Comparison of ENCODE assay signal across 21 mouse cellular contexts in genomic region chr10:118678750-118679418, GRCm38 (mm10).
DNase-seq lines count a peak whose midpoint lies in the region; ATAC-seq and TF ChIP-seq lines count a peak whose summit lies in the region.
"Had no signal": no experiment of that assay in that cellular context is flagged by ENCODE, and none has a peak within 500 bp of the region (broad histone marks: within the 10 kb centered on the region; RNA-seq: fewer than 3 reads in every experiment).

No protein-coding gene starts in this region.

- TF ChIP-seq CTCF in brain, embryonic 14.5 days (IDR thresholded peaks at IDR 0.05; ENCODE audit: borderline replicate concordance, extremely low read depth, insufficient read depth, insufficient read length): no peak

- 69% methylated on average over 12 of the region's 12 CpGs for WGBS in hindbrain, embryonic 11.5 days
- WGBS in hindbrain, embryonic 16.5 days: 60% methylated on average over 12 of the region's 12 CpGs
- 65% methylated on average over 12 of the region's 12 CpGs for WGBS in midbrain, embryonic 12.5 days
- WGBS in neural tube, embryonic 13.5 days: 55% methylated on average over 12 of the region's 12 CpGs
- 76% methylated on average over 12 of the region's 12 CpGs for WGBS in kidney, embryonic 16.5 days

- no peak overlapping the region for H3K27ac ChIP-seq in hindbrain, embryonic 11.5 days (ENCODE audit: low read depth, low read length)
- H3K27ac ChIP-seq in hindbrain, embryonic 16.5 days (ENCODE audit: low read depth, low read length): no peak overlapping the region
- peak overlapping the region; percentile 66 for H3K27ac ChIP-seq in midbrain, embryonic 12.5 days (replicated peaks)
- H3K27ac ChIP-seq in neural tube, embryonic 13.5 days (replicated peaks): peak overlapping the region; percentile 74
- no peak overlapping the region for H3K27ac ChIP-seq in kidney, embryonic 16.5 days (ENCODE audit: low read length)
- H3K27ac ChIP-seq: embryonic facial prominence, embryonic 10.5 days; heart, adult 2 months; kidney, postnatal 0 days; left cerebral cortex, adult 2 months; liver, embryonic 13.5 days had no signal

- no peaks in the 10 kb centered on the region for H3K4me1 ChIP-seq in hindbrain, embryonic 11.5 days (replicated peaks; ENCODE audit: control insufficient read depth, insufficient read depth, low read length)
- peaks cover 4% of the 10 kb centered on the region; the same call in 1 of the 2 replicates for H3K4me1 ChIP-seq in hindbrain, embryonic 16.5 days (ENCODE audit: control insufficient read depth, insufficient read depth, low read depth, low read length)
- 0 out of 2 replicates have a peak, but pooled peaks cover 4% of the 10 kb centered on the region for H3K4me1 ChIP-seq in midbrain, embryonic 12.5 days
- peaks cover 37% of the 10 kb centered on the region for H3K4me1 ChIP-seq in neural tube, embryonic 13.5 days (replicated peaks)
- peaks cover 7% of the 10 kb centered on the region; the same call in 1 of the 2 replicates for H3K4me1 ChIP-seq in kidney, embryonic 16.5 days (ENCODE audit: insufficient read depth, low read length)
- H3K4me1 ChIP-seq: liver, embryonic 13.5 days had no signal

- TF ChIP-seq POLR2A in brain, embryonic 14.5 days (IDR thresholded peaks at IDR 0.05; ENCODE audit: borderline replicate concordance, extremely low read depth, insufficient read depth, insufficient read length, poor library complexity, severe bottlenecking): no peak

- H3K9ac ChIP-seq in hindbrain, embryonic 11.5 days (ENCODE audit: low read depth, low read length): no peak overlapping the region
- H3K9ac ChIP-seq in hindbrain, embryonic 16.5 days (ENCODE audit: low read depth, low read length): no peak overlapping the region
- H3K9ac ChIP-seq in midbrain, embryonic 12.5 days (replicated peaks): no peak overlapping the region
- no peak overlapping the region for H3K9ac ChIP-seq in neural tube, embryonic 13.5 days
- no peak overlapping the region for H3K9ac ChIP-seq in kidney, embryonic 16.5 days (replicated peaks; ENCODE audit: low read length)
- H3K9ac ChIP-seq: forebrain, postnatal 0 days; liver, embryonic 13.5 days had no signal

- no peak overlapping the region for H3K4me2 ChIP-seq in hindbrain, embryonic 11.5 days (replicated peaks; ENCODE audit: low read depth, low read length)
- no peak overlapping the region for H3K4me2 ChIP-seq in hindbrain, embryonic 16.5 days (ENCODE audit: low read length)
- no peak overlapping the region for H3K4me2 ChIP-seq in midbrain, embryonic 12.5 days (replicated peaks)
- no peak overlapping the region for H3K4me2 ChIP-seq in neural tube, embryonic 13.5 days
- H3K4me2 ChIP-seq in kidney, embryonic 16.5 days (replicated peaks; ENCODE audit: low read depth, low read length): no peak overlapping the region
- H3K4me2 ChIP-seq: liver, embryonic 13.5 days had no signal

- H3K27me3 ChIP-seq in hindbrain, embryonic 11.5 days (ENCODE audit: control insufficient read depth, insufficient read depth, low read length): no peaks in the 10 kb centered on the region
- H3K27me3 ChIP-seq in hindbrain, embryonic 16.5 days (replicated peaks; ENCODE audit: control insufficient read depth, insufficient read depth, low read length): no peaks in the 10 kb centered on the region
- H3K27me3 ChIP-seq in midbrain, embryonic 12.5 days: no peaks in the 10 kb centered on the region
- H3K27me3 ChIP-seq in neural tube, embryonic 13.5 days: no peaks in the 10 kb centered on the region
- H3K27me3 ChIP-seq in kidney, embryonic 16.5 days (ENCODE audit: insufficient read depth, low read length): no peaks in the 10 kb centered on the region
- H3K27me3 ChIP-seq: liver, embryonic 13.5 days had no signal

- H3K9me3 ChIP-seq in hindbrain, embryonic 11.5 days (ENCODE audit: control insufficient read depth, low read length): no peaks in the 10 kb centered on the region
- H3K9me3 ChIP-seq in hindbrain, embryonic 16.5 days (ENCODE audit: control insufficient read depth, low read length): no peaks in the 10 kb centered on the region
- H3K9me3 ChIP-seq in midbrain, embryonic 12.5 days: no peaks in the 10 kb centered on the region
- no peaks in the 10 kb centered on the region for H3K9me3 ChIP-seq in neural tube, embryonic 13.5 days
- H3K9me3 ChIP-seq in kidney, embryonic 16.5 days (ENCODE audit: low read length): no peaks in the 10 kb centered on the region
- H3K9me3 ChIP-seq: embryonic facial prominence, embryonic 10.5 days; liver, embryonic 13.5 days had no signal

- H3K4me3 ChIP-seq in hindbrain, embryonic 11.5 days (ENCODE audit: low read depth, low read length): no peak overlapping the region
- H3K4me3 ChIP-seq in hindbrain, embryonic 16.5 days (ENCODE audit: low read length): no peak overlapping the region
- H3K4me3 ChIP-seq in midbrain, embryonic 12.5 days: no peak overlapping the region
- no peak overlapping the region for H3K4me3 ChIP-seq in neural tube, embryonic 13.5 days
- no peak overlapping the region for H3K4me3 ChIP-seq in kidney, embryonic 16.5 days (ENCODE audit: low read length)
- H3K4me3 ChIP-seq: embryonic facial prominence, embryonic 10.5 days; heart, adult 2 months; left cerebral cortex, adult 2 months; liver, embryonic 13.5 days had no signal

- DNase-seq in hindbrain, embryonic 11.5 days (ENCODE audit: low spot score): peak; percentile 31
- peak; percentile 77 for DNase-seq in brain, embryonic 14.5 days (ENCODE audit: low read depth)
- DNase-seq in right cerebral cortex, postnatal 14 days: no peak
- DNase-seq: adrenal gland, postnatal 25 days; cerebellum, adult 9-10 months; forebrain, postnatal 0 days; gastrocnemius, postnatal 14 days; heart, adult 2 months; kidney, adult 18-20 months; layer of hippocampus, adult 9-11 months; liver, embryonic 13.5 days; lung, adult 2 months; spleen, adult 18-20 months had no signal

- ATAC-seq in hindbrain, embryonic 11.5 days (ENCODE audit: low FRiP score): peak; percentile 67
- no peak for ATAC-seq in hindbrain, embryonic 16.5 days
- ATAC-seq in midbrain, embryonic 12.5 days (ENCODE audit: low FRiP score, low read depth): peak; percentile 73
- peak; percentile 58 for ATAC-seq in neural tube, embryonic 13.5 days (ENCODE audit: low read depth)
- no peak for ATAC-seq in kidney, embryonic 16.5 days (ENCODE audit: low FRiP score, low TSS enrichment)
- ATAC-seq: forebrain, postnatal 0 days; inflammation-experienced regulatory T-cells, adult 6 months had no signal

- no peaks in the 10 kb centered on the region for H3K36me3 ChIP-seq in hindbrain, embryonic 11.5 days (ENCODE audit: control insufficient read depth, insufficient read depth, low read length)
- no peaks in the 10 kb centered on the region for H3K36me3 ChIP-seq in hindbrain, embryonic 16.5 days (ENCODE audit: control insufficient read depth, insufficient read depth, low read length)
- no peaks in the 10 kb centered on the region for H3K36me3 ChIP-seq in midbrain, embryonic 12.5 days
- no peaks in the 10 kb centered on the region for H3K36me3 ChIP-seq in neural tube, embryonic 13.5 days
- no peaks in the 10 kb centered on the region for H3K36me3 ChIP-seq in kidney, embryonic 16.5 days (ENCODE audit: insufficient read depth, low read length)
- H3K36me3 ChIP-seq: embryonic facial prominence, embryonic 10.5 days; liver, embryonic 13.5 days had no signal

Comparison
In these comparisons a context has a peak if more than half of its experiments do, and no peak if none do; other contexts are left out.
1. ATAC-seq: peak in hindbrain, embryonic 11.5 days (single experiment), midbrain, embryonic 12.5 days (single experiment) and neural tube, embryonic 13.5 days (single experiment); none in hindbrain, embryonic 16.5 days (single experiment) and kidney, embryonic 16.5 days (single experiment).
2. H3K27ac ChIP-seq: peak in midbrain, embryonic 12.5 days (single experiment) and neural tube, embryonic 13.5 days (single experiment); none in hindbrain, embryonic 11.5 days (single experiment), hindbrain, embryonic 16.5 days (single experiment) and kidney, embryonic 16.5 days (single experiment).